ENCODE assay signal across 18 mouse cellular contexts in the genomic region with DNA sequence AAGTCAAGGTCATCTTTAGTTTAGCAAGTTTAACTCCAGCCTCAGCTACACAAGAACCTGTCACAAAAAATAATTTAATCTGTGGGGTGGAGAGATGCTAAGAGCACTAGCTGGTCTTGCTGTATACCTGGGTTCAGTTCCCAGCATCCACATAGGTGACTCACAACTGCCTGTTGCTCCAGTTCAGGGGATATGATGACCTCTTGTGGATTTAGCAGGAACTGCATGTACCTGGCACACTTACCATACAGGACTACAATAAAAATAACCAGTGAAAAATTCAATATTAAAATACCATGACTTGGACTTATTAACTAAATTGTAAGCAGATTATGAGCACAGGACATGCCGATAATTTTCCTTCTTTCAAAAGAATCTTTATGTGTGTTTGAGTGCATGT.
DNase-seq lines count a peak whose midpoint lies in the region; ATAC-seq and TF ChIP-seq lines count a peak whose summit lies in the region.
"Had no signal": no experiment of that assay in that cellular context is flagged by ENCODE, and none has a peak within 500 bp of the region (broad histone marks: within the 10 kb centered on the region; RNA-seq: fewer than 3 reads in every experiment).

No protein-coding gene starts in this region.

- ATAC-seq in intestine, postnatal 0 days, result no peak
- ATAC-seq in intestine, embryonic 16.5 days, result no peak
- ATAC-seq in midbrain, postnatal 0 days (ENCODE audit: low FRiP score), result no peak
- ATAC-seq in midbrain, embryonic 16.5 days, result no peak
- ATAC-seq in hindbrain, embryonic 11.5 days (ENCODE audit: low FRiP score), result no peak

- no peak overlapping the region for H3K4me2 ChIP-seq in intestine, postnatal 0 days (replicated peaks; ENCODE audit: low read depth)
- H3K4me2 ChIP-seq in intestine, embryonic 16.5 days (ENCODE audit: low read depth, low read length), result no peak overlapping the region
- H3K4me2 ChIP-seq in midbrain, postnatal 0 days (ENCODE audit: low read depth, low read length, poor library complexity, severe bottlenecking), result no peak overlapping the region
- H3K4me2 ChIP-seq in midbrain, embryonic 16.5 days (ENCODE audit: low read length), result no peak overlapping the region
- no peak overlapping the region for H3K4me2 ChIP-seq in hindbrain, embryonic 11.5 days (replicated peaks; ENCODE audit: low read depth, low read length)
- H3K4me2 ChIP-seq: lung, embryonic 15.5 days had no signal

- H3K27me3 ChIP-seq in intestine, postnatal 0 days (replicated peaks; ENCODE audit: control insufficient read depth, insufficient read depth, low read length), result no peaks in the 10 kb centered on the region
- no peaks in the 10 kb centered on the region for H3K27me3 ChIP-seq in intestine, embryonic 16.5 days (replicated peaks; ENCODE audit: control insufficient read depth, insufficient read depth, low read length)
- H3K27me3 ChIP-seq in midbrain, postnatal 0 days (ENCODE audit: insufficient read depth, low read length), result no peaks in the 10 kb centered on the region
- no peaks in the 10 kb centered on the region for H3K27me3 ChIP-seq in midbrain, embryonic 16.5 days (ENCODE audit: control insufficient read depth, insufficient read depth, low read depth, low read length)
- no peaks in the 10 kb centered on the region for H3K27me3 ChIP-seq in splenic B cell, adult 2 months (ENCODE audit: control insufficient read depth, insufficient read depth, low read length, poor library complexity, severe bottlenecking)
- no peaks in the 10 kb centered on the region for H3K27me3 ChIP-seq in hindbrain, embryonic 11.5 days (ENCODE audit: control insufficient read depth, insufficient read depth, low read length)
- H3K27me3 ChIP-seq: lung, embryonic 15.5 days had no signal

- TF ChIP-seq CTCF in intestine, postnatal 0 days (IDR thresholded peaks at IDR 0.05; ENCODE audit: low read depth), result peak; percentile 57
- TF ChIP-seq CTCF in midbrain, postnatal 0 days (IDR thresholded peaks at IDR 0.05), result peak; percentile 39

- no peak overlapping the region for H3K4me3 ChIP-seq in intestine, postnatal 0 days (ENCODE audit: low read depth, low read length)
- no peak overlapping the region for H3K4me3 ChIP-seq in intestine, embryonic 16.5 days (ENCODE audit: low read length)
- H3K4me3 ChIP-seq in midbrain, postnatal 0 days (ENCODE audit: low read depth, low read length), result no peak overlapping the region
- no peak overlapping the region for H3K4me3 ChIP-seq in midbrain, embryonic 16.5 days (ENCODE audit: low read depth, low read length)
- no peak overlapping the region for H3K4me3 ChIP-seq in hindbrain, embryonic 11.5 days (ENCODE audit: low read depth, low read length)
- H3K4me3 ChIP-seq: erythroblast, embryonic 14.5 days; lung, embryonic 15.5 days; midbrain, embryonic 10.5 days had no signal

- 93% methylated on average over 1 of the region's 1 CpGs for WGBS in intestine, postnatal 0 days
- WGBS in intestine, embryonic 16.5 days, result 94% methylated on average over 1 of the region's 1 CpGs
- 98% methylated on average over 1 of the region's 1 CpGs for WGBS in midbrain, postnatal 0 days
- WGBS in midbrain, embryonic 16.5 days, result 88% methylated on average over 1 of the region's 1 CpGs
- WGBS in hindbrain, embryonic 11.5 days, result 97% methylated on average over 1 of the region's 1 CpGs

- no peak overlapping the region for H3K27ac ChIP-seq in intestine, postnatal 0 days (ENCODE audit: low read depth, low read length)
- H3K27ac ChIP-seq in intestine, embryonic 16.5 days (ENCODE audit: low read length), result no peak overlapping the region
- H3K27ac ChIP-seq in midbrain, postnatal 0 days (ENCODE audit: low read depth, low read length), result no peak overlapping the region
- no peak overlapping the region for H3K27ac ChIP-seq in midbrain, embryonic 16.5 days (ENCODE audit: low read length)
- H3K27ac ChIP-seq in hindbrain, embryonic 11.5 days (ENCODE audit: low read depth, low read length), result no peak overlapping the region
- H3K27ac ChIP-seq: lung, embryonic 15.5 days; midbrain, embryonic 10.5 days had no signal

- H3K36me3 ChIP-seq in intestine, postnatal 0 days (ENCODE audit: control insufficient read depth, insufficient read depth), result no peaks in the 10 kb centered on the region
- H3K36me3 ChIP-seq in intestine, embryonic 16.5 days (ENCODE audit: control insufficient read depth, insufficient read depth, low read length), result no peaks in the 10 kb centered on the region
- no peaks in the 10 kb centered on the region for H3K36me3 ChIP-seq in midbrain, postnatal 0 days (ENCODE audit: insufficient read depth, low read length)
- H3K36me3 ChIP-seq in midbrain, embryonic 16.5 days (ENCODE audit: control insufficient read depth, insufficient read depth, low read length), result no peaks in the 10 kb centered on the region
- H3K36me3 ChIP-seq in splenic B cell, adult 2 months (ENCODE audit: control insufficient read depth, insufficient read depth, low read length, poor library complexity, severe bottlenecking), result no peaks in the 10 kb centered on the region
- H3K36me3 ChIP-seq in hindbrain, embryonic 11.5 days (ENCODE audit: control insufficient read depth, insufficient read depth, low read length), result no peaks in the 10 kb centered on the region
- H3K36me3 ChIP-seq: lung, embryonic 15.5 days; midbrain, embryonic 10.5 days had no signal

- H3K9ac ChIP-seq in intestine, postnatal 0 days (ENCODE audit: low read depth, low read length), result no peak overlapping the region
- no peak overlapping the region for H3K9ac ChIP-seq in intestine, embryonic 16.5 days (ENCODE audit: low read depth, low read length)
- H3K9ac ChIP-seq in midbrain, postnatal 0 days (replicated peaks; ENCODE audit: low read length, poor library complexity, severe bottlenecking), result no peak overlapping the region
- no peak overlapping the region for H3K9ac ChIP-seq in midbrain, embryonic 16.5 days (ENCODE audit: low read depth, low read length)
- H3K9ac ChIP-seq in hindbrain, embryonic 11.5 days (ENCODE audit: low read depth, low read length), result no peak overlapping the region
- H3K9ac ChIP-seq: lung, embryonic 15.5 days had no signal

- H3K9me3 ChIP-seq in intestine, postnatal 0 days (ENCODE audit: control insufficient read depth), result no peaks in the 10 kb centered on the region; the same call in 1 of the 2 replicates
- H3K9me3 ChIP-seq in intestine, embryonic 16.5 days (ENCODE audit: control insufficient read depth, low read length), result no peaks in the 10 kb centered on the region
- H3K9me3 ChIP-seq in midbrain, postnatal 0 days (ENCODE audit: low read length), result no peaks in the 10 kb centered on the region
- peaks cover 4% of the 10 kb centered on the region; the same call in 1 of the 2 replicates for H3K9me3 ChIP-seq in midbrain, embryonic 16.5 days (replicated peaks; ENCODE audit: control insufficient read depth, low read length, poor library complexity, severe bottlenecking)
- H3K9me3 ChIP-seq in hindbrain, embryonic 11.5 days (ENCODE audit: control insufficient read depth, low read length), result no peaks in the 10 kb centered on the region; the same call in 1 of the 2 replicates
- H3K9me3 ChIP-seq: lung, embryonic 15.5 days had no signal

- no peak for DNase-seq in midbrain, postnatal 0 days (ENCODE audit: low spot score)
- peak; percentile 61 for DNase-seq in R1 (ENCODE audit: low read depth, low spot score)
- peak; percentile 18 for DNase-seq in splenic B cell, adult 2 months (ENCODE audit: low read depth, low spot score)
- no peak for DNase-seq in hindbrain, embryonic 11.5 days (ENCODE audit: low spot score)
- DNase-seq in urinary bladder, postnatal 4 days (ENCODE audit: low spot score in 2 of 2), result no peak
- DNase-seq: adrenal gland, adult 2 months; embryo, embryonic 11 days; heart, adult 18-20 months; heart, postnatal 4 days; kidney, adult 11 months; left cerebral cortex, postnatal 4 days; spleen, adult 18-20 months had no signal

- no peaks in the 10 kb centered on the region for H3K4me1 ChIP-seq in intestine, postnatal 0 days (replicated peaks; ENCODE audit: control insufficient read depth, insufficient read depth, low read length)
- H3K4me1 ChIP-seq in intestine, embryonic 16.5 days (ENCODE audit: control insufficient read depth, insufficient read depth, low read length), result peaks cover 3% of the 10 kb centered on the region; the same call in 1 of the 2 replicates
- H3K4me1 ChIP-seq in midbrain, postnatal 0 days (ENCODE audit: insufficient read depth, low read length), result no peaks in the 10 kb centered on the region
- peaks cover 1% of the 10 kb centered on the region; the same call in 1 of the 2 replicates for H3K4me1 ChIP-seq in midbrain, embryonic 16.5 days (ENCODE audit: control insufficient read depth, insufficient read depth, low read length)
- 0 out of 2 replicates have a peak, but pooled peaks cover 2% of the 10 kb centered on the region for H3K4me1 ChIP-seq in hindbrain, embryonic 11.5 days (replicated peaks; ENCODE audit: control insufficient read depth, insufficient read depth, low read length)

Comparison
In these comparisons a context has a peak if more than half of its experiments do, and no peak if none do; other contexts are left out.
1. DNase-seq: peak in R1 (single experiment) and splenic B cell, adult 2 months (single experiment); none in midbrain, postnatal 0 days (single experiment), hindbrain, embryonic 11.5 days (single experiment) and urinary bladder, postnatal 4 days (0 of 2).